Mouse (Mus musculus) midbrain, postnatal 0 days (tissue): ENCODE results near the gene Uba5. TPM values are rescaled to one million over a fixed set of nuclear protein-coding genes. Genes with fewer than 3 reads are reported as not detected.

ENCODE experiments used
- ATAC-seq: fragments of 200-750 bp; cut with Nextera tagmentation; 2 replicates; pipeline ENCODE4 v1.8.0; 2017; ENCODE audit warnings: moderate number of reproducible peaks, mild to moderate bottlenecking, moderate TSS enrichment, moderate library complexity; ENCODE audit not compliant: low FRiP score
- DNase-seq: peaks from one replicate; pipeline ENCODE4 v3.0.0-alpha.2; 2015; ENCODE audit warnings: low spot score
- H3K27ac ChIP-seq: fragments of 300-500 bp; sonication (generic); 2 replicates; pipeline ENCODE4 v1.5.1; 2014; ENCODE audit warnings: low read depth, mild to moderate bottlenecking, low read length, mixed read lengths
- H3K27me3 ChIP-seq: fragments of 300-500 bp; sonication (generic); 2 replicates; pipeline ENCODE4 v1.6.1; 2014; ENCODE audit warnings: low read length, control low read depth, mixed read lengths; ENCODE audit not compliant: insufficient read depth
- H3K36me3 ChIP-seq: fragments of 300-500 bp; sonication (generic); 2 replicates; pipeline ENCODE4 v1.6.1; 2014; ENCODE audit warnings: low read length, control low read depth, mixed read lengths; ENCODE audit not compliant: insufficient read depth
- H3K4me1 ChIP-seq: fragments of 300-500 bp; sonication (generic); 2 replicates; pipeline ENCODE4 v1.6.1; 2014; ENCODE audit warnings: mild to moderate bottlenecking, control low read depth, antibody characterized with exemption, low read length, mixed read lengths; ENCODE audit not compliant: insufficient read depth
- H3K4me2 ChIP-seq: fragments of 300-500 bp; sonication (generic); 2 replicates; pipeline ENCODE4 v1.6.1; 2014; ENCODE audit warnings: low read depth, mild to moderate bottlenecking, low read length, mixed read lengths; ENCODE audit not compliant: poor library complexity, severe bottlenecking
- H3K4me3 ChIP-seq: fragments of 300-500 bp; sonication (generic); 2 replicates; pipeline ENCODE4 v1.5.1; 2014; ENCODE audit warnings: low read depth, mild to moderate bottlenecking, low read length, moderate library complexity
- H3K9ac ChIP-seq: fragments of 300-500 bp; sonication (generic); replicated peaks from 2 replicates; pipeline ENCODE4 v1.6.1; 2014; ENCODE audit warnings: mild to moderate bottlenecking, low read length, moderate library complexity, mixed read lengths; ENCODE audit not compliant: poor library complexity, severe bottlenecking
- H3K9me3 ChIP-seq: fragments of 300-500 bp; sonication (generic); 2 replicates; pipeline ENCODE4 v1.6.1; 2016; ENCODE audit warnings: low read length, control low read depth
- CTCF ChIP-seq: IDR thresholded peaks from 2 replicates; pipeline ENCODE4 v1.5.1; 2016; ENCODE audit warnings: antibody characterized with exemption, mild to moderate bottlenecking
- WGBS: fragments of 180-500 bp; shearing (Covaris S2); extraction: QIAGEN DNeasy Blood & Tissue Kit; methylation state at CpG from one replicate; pipeline ENCODE4 v1.1.7; 2014; 5-methylcytosine and 5-hydroxymethylcytosine counted together
- polyA plus RNA-seq: library from polyadenylated mRNA; unstranded; fragments of >200 nt; fragmentation: Nextera tagmentation; extraction: Ambion mirVana; gene quantifications from 2 replicates; pipeline ENCODE4 v1.2.1, GENCODE M21; 2015
- total RNA-seq: library from RNA; depleted of rRNA; stranded (reverse); fragments of >200 nt; gene quantifications from 2 replicates; pipeline ENCODE4 v1.2.3, GENCODE M21; 2014; rRNA removed

The Uba5 gene
- total and polyA plus RNA-seq, 2 experiments from 2014 or later = 53.8 to 77.7 TPM

DNA sequence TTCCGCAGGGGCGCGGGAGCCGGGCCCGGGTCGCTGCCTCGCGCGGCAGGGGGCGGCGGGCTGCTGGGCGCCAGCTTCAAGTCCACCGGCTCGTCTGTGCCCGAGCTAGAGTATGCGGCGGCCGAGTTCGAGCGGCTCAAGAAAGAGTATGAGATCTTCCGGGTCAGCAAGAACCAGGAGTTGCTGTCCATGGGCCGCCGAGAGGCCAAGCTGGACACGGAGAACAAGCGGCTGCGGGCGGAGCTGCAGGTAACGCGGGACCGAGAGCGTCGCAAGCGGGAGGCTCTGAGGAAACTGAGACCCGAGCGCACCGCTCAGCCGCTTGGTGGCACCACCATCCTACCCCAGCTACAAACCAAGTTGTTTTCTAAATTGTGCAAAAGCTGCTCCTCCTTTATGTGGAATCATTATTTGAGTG, 60.0 kb downstream of the Uba5 start:
- DNase-seq = peak; percentile 83
- H3K9ac ChIP-seq = peak overlapping the region; percentile 70
- peak; percentile 73 for TF ChIP-seq CTCF
- 0 out of 2 replicates have a peak, but pooled peaks cover 6% of the 10 kb centered on the region for H3K27me3 ChIP-seq
- ATAC-seq = peak; percentile 58
- H3K4me3 ChIP-seq = peak overlapping the region; percentile 65
- peak overlapping the region; percentile 91 for H3K27ac ChIP-seq
- H3K4me1 ChIP-seq = 0 out of 2 replicates have a peak, but pooled peaks cover 2% of the 10 kb centered on the region
- 0% methylated on average over 37 of the region's 37 CpGs for WGBS
- peaks cover 4% of the 10 kb centered on the region; the same call in 1 of the 2 replicates for H3K36me3 ChIP-seq
- H3K9me3 ChIP-seq = no peaks in the 10 kb centered on the region
- H3K4me2 ChIP-seq = peak overlapping the region; percentile 71

DNA sequence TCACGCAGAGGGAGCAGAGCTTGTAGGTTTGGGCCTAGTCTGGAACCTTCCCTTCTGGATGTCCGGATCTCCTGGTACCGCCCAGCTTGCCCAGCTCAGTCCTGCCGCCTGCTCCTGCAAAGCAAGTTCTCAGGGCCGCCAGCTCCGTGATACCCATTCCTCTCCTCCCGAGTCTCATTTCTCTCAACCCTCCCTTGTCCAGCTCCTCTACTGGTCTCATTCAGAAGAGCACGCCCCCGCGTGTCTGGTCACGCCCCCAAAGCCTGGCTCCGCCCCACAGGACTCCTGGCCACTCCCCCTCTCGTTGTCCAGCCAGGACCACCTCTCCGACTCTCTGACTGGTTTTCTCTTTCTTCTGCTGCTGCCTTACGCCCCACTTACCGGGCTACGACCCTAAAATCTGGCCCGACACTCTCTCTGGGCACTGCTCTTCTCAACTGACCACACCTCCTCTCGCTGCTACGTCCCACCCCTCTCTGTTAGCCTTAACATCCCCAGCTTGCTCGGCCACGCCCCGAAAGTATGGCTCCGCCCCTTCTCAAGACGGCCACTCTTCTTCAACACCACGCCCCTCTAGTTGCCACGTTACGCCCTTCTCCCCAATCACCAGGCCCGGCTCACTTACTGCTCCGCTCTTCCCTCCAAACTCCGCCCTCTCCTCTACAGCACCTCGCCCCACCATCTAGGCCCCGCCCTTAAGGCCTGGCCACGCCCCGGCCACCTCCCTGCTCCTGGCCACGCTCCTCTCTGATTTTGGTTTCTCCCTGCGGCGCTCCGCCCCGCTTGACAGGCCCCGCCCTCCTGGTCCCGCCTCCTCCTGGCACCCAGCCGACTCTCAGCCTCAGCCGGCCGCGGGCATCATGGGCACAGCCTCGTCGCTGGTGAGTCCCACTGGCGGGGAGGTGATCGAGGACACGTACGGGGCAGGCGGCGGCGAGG, 60.7 kb downstream of the Uba5 start, which contains the start of gene Nphp3:
Gene Nphp3 (plus strand): TSS at position 624 of the 939 bp plus-strand sequence.
- WGBS = under 1% methylated on average over 51 of the region's 55 CpGs
- Histone ChIP-seq H3K27me3 (0 out of 2 replicates have a peak, but pooled peaks cover 6% of the 10 kb centered on the region), H3K4me2 (peak within 1 kb of the TSS; percentile 71), H3K9ac (peak within 1 kb of the TSS; percentile 70), H3K4me1 (0 out of 2 replicates have a peak, but pooled peaks cover 2% of the 10 kb centered on the region), H3K9me3 (no peaks in the 10 kb centered on the region), H3K27ac (peak within 1 kb of the TSS; percentile 91), H3K4me3 (peak within 1 kb of the TSS; percentile 65), H3K36me3 (peaks cover 4% of the 10 kb centered on the region; the same call in 1 of the 2 replicates)
- DNase-seq (peak; percentile 100), ATAC-seq (peak; percentile 99)
- peak; percentile 48 for TF ChIP-seq CTCF

DNA sequence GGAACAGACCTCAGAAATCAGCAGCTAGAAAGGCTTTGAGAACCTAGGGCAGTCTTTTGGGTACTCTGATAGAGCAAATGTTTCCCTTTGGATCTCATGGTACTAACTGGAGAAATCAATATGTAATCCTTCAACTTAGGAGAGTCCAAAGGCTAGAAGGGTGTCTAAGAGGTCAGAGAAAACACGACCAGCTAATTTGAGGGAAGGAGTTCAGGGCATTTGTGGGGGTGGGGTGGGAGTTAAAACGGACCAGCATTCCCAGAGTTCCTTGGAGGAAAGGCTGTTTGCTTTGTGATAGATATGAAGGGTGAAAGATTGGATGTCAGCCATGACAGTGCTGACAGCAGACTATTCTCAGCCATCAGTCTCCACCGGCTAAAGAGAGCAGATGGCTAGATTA, 62.3 kb downstream of the Uba5 start:
- no peak overlapping the region for H3K4me3 ChIP-seq
- H3K9ac ChIP-seq = no peak overlapping the region
- WGBS = 70% methylated on average over 3 of the region's 3 CpGs
- 0 out of 2 replicates have a peak, but pooled peaks cover 2% of the 10 kb centered on the region for H3K4me1 ChIP-seq
- no peak for TF ChIP-seq CTCF
- H3K36me3 ChIP-seq = 0 out of 2 replicates have a peak, but pooled peaks cover 2% of the 10 kb centered on the region
- H3K9me3 ChIP-seq = no peaks in the 10 kb centered on the region
- DNase-seq (no peak), ATAC-seq (no peak)
- no peak overlapping the region for H3K27ac ChIP-seq
- 0 out of 2 replicates have a peak, but pooled peaks cover 6% of the 10 kb centered on the region for H3K27me3 ChIP-seq
- H3K4me2 ChIP-seq = no peak overlapping the region

Other genes with a start within 250 kb of the Uba5 start
- gene Nphp3, start 60.6 kb downstream of the Uba5 start, total RNA-seq = 6.7 and 18.7 TPM in 2 replicates
- gene Nphp3, start 60.6 kb downstream of the Uba5 start, polyA plus RNA-seq = 3.1 and 4.0 TPM in 2 replicates
- gene Gm28305, start 22.5 kb downstream of the Uba5 start, total RNA-seq = not detected in 2 replicates
- not detected in 2 replicates for gene Gm28305, start 22.5 kb downstream of the Uba5 start, polyA plus RNA-seq
- 9.3 and 12.1 TPM in 2 replicates for gene Acad11, start 243 bp upstream of the Uba5 start, total RNA-seq
- gene Acad11, start 243 bp upstream of the Uba5 start, polyA plus RNA-seq = 5.3 and 6.3 TPM in 2 replicates
- gene Ackr4, start 63.8 kb upstream of the Uba5 start, total RNA-seq = 0.38 and 0.47 TPM in 2 replicates
- gene Ackr4, start 63.8 kb upstream of the Uba5 start, polyA plus RNA-seq = 0.58 and 0.86 TPM in 2 replicates
- 74.2 and 76.4 TPM in 2 replicates for gene Dnajc13, start 199.8 kb upstream of the Uba5 start, total RNA-seq
- 11.2 and 16.7 TPM in 2 replicates for gene Dnajc13, start 199.8 kb upstream of the Uba5 start, polyA plus RNA-seq